Mouse (Mus musculus): ENCODE results near the gene Sh3pxd2a.
A peak's percentile ranks its signal among the peaks of the same experiment; 100 is the strongest.

Sh3pxd2a gene

GRCm38 (mm10) chr19:47240076-47240475, 224.1 kb downstream of the Sh3pxd2a start:
- no peak for DNase-seq (ENCODE audit: low spot score in 2 of 2)

- no peak for DNase-seq (ENCODE audit: low spot score in 2 of 2)
Measured at GRCm38 (mm10) chr19:47233087-47233486, 231.1 kb downstream of the Sh3pxd2a start.

GRCm38 (mm10) chr19:47232077-47232865, 231.9 kb downstream of the Sh3pxd2a start:
- no peak for DNase-seq (ENCODE audit: low spot score in 2 of 2)

GRCm38 (mm10) chr19:47231389-47231788, 232.8 kb downstream of the Sh3pxd2a start:
- DNase-seq (ENCODE audit: low spot score in 2 of 2), result no peak

GRCm38 (mm10) chr19:47230682-47231081, 233.5 kb downstream of the Sh3pxd2a start:
- DNase-seq (ENCODE audit: low spot score in 2 of 2), result no peak

- DNase-seq (ENCODE audit: low spot score in 2 of 2), result no peak
Measured at GRCm38 (mm10) chr19:47230082-47230481, 234.1 kb downstream of the Sh3pxd2a start.

GRCm38 (mm10) chr19:47229461-47229860, 234.7 kb downstream of the Sh3pxd2a start:
- DNase-seq (ENCODE audit: low spot score in 2 of 2), result no peak

- DNase-seq (ENCODE audit: low spot score in 2 of 2), result peak; percentile 12 to 14
Measured at GRCm38 (mm10) chr19:47228725-47229252, 235.4 kb downstream of the Sh3pxd2a start.

- DNase-seq (ENCODE audit: low spot score in 2 of 2), result no peak
Measured at GRCm38 (mm10) chr19:47225791-47226190, 238.4 kb downstream of the Sh3pxd2a start.

GRCm38 (mm10) chr19:47224743-47225142, 239.5 kb downstream of the Sh3pxd2a start:
- peak; percentile 53 to 59 for DNase-seq (ENCODE audit: low spot score in 2 of 2)

- DNase-seq (ENCODE audit: low spot score in 2 of 2), result no peak
Measured at GRCm38 (mm10) chr19:47222841-47223557, 241.2 kb downstream of the Sh3pxd2a start.

- no peak for DNase-seq (ENCODE audit: low spot score in 2 of 2)
Measured at GRCm38 (mm10) chr19:47222154-47222840, 241.9 kb downstream of the Sh3pxd2a start.

- no peak for DNase-seq (ENCODE audit: low spot score in 2 of 2)
Measured at GRCm38 (mm10) chr19:47221500-47222153, 242.6 kb downstream of the Sh3pxd2a start.

- no peak for DNase-seq (ENCODE audit: low spot score in 2 of 2)
Measured at GRCm38 (mm10) chr19:47221006-47221405, 243.2 kb downstream of the Sh3pxd2a start.

GRCm38 (mm10) chr19:47220232-47220631, 244.0 kb downstream of the Sh3pxd2a start:
- no peak for DNase-seq (ENCODE audit: low spot score in 2 of 2)

- DNase-seq (ENCODE audit: low spot score in 2 of 2), result no peak
Measured at GRCm38 (mm10) chr19:47219622-47220021, 244.6 kb downstream of the Sh3pxd2a start.

- DNase-seq (ENCODE audit: low spot score in 2 of 2), result no peak
Measured at GRCm38 (mm10) chr19:47216766-47217165, 247.4 kb downstream of the Sh3pxd2a start.

- no peak for DNase-seq (ENCODE audit: low spot score in 2 of 2)
Measured at GRCm38 (mm10) chr19:47213470-47213869, 250.7 kb downstream of the Sh3pxd2a start.

- no peak for DNase-seq (ENCODE audit: low spot score in 2 of 2)
Measured at GRCm38 (mm10) chr19:47212401-47212800, 251.8 kb downstream of the Sh3pxd2a start.

GRCm38 (mm10) chr19:47211609-47212312, 252.4 kb downstream of the Sh3pxd2a start:
- no peak for DNase-seq (ENCODE audit: low spot score in 2 of 2)

GRCm38 (mm10) chr19:47210432-47210831, 253.8 kb downstream of the Sh3pxd2a start:
- no peak for DNase-seq (ENCODE audit: low spot score in 2 of 2)
